Mouse (Mus musculus) lung, postnatal 0 days (tissue): ENCODE measurements at regions not wholly inside any gene's neighbourhood (a gene's known extent, or its start where the extent isn't known, plus 50 kb on each side); places are given as distances from the start of the nearest gene placed in this dataset.

ENCODE experiments used
- CTCF ChIP-seq: IDR thresholded peaks from 2 replicates; pipeline ENCODE4 v1.5.1; 2016; ENCODE audit warnings: antibody characterized with exemption, mild to moderate bottlenecking
- EP300 ChIP-seq: IDR thresholded peaks from 2 replicates; pipeline ENCODE4 v1.6.1; 2016; ENCODE audit warnings: antibody characterized with exemption, mild to moderate bottlenecking, control low read depth

- no peak for TF ChIP-seq CTCF
- no peak for TF ChIP-seq EP300
Observed at GRCm38 (mm10) chr16:13049321-13049720, 60.2 kb upstream of the Ercc4 start.
